Mouse (Mus musculus) limb, embryonic 12.5 days (tissue): ENCODE results near the gene Rab25. TPM values are rescaled to one million over a fixed set of nuclear protein-coding genes. Genes with fewer than 3 reads are reported as not detected.

Experiments used
- ATAC-seq: fragments of 200-750 bp; cut with Nextera tagmentation; 2 replicates; pipeline ENCODE4 v1.8.0; 2017; ENCODE audit warnings: low read depth, moderate TSS enrichment; ENCODE audit not compliant: insufficient number of reproducible peaks, insufficient read depth, low FRiP score, low TSS enrichment
- H3K27ac ChIP-seq: fragments of 300-500 bp; sonication (generic); 2 replicates; pipeline ENCODE4 v1.5.1; 2016; ENCODE audit warnings: mild to moderate bottlenecking, moderate library complexity
- H3K27me3 ChIP-seq: fragments of 300-500 bp; sonication (generic); 2 replicates; pipeline ENCODE4 v1.6.1; 2016; ENCODE audit warnings: mild to moderate bottlenecking, moderate library complexity
- H3K36me3 ChIP-seq: fragments of 300-500 bp; sonication (generic); 2 replicates; pipeline ENCODE4 v1.6.1; 2016; ENCODE audit warnings: mild to moderate bottlenecking, moderate library complexity
- H3K4me1 ChIP-seq: fragments of 300-500 bp; sonication (generic); replicated peaks from 2 replicates; pipeline ENCODE4 v1.6.1; 2016
- H3K4me2 ChIP-seq: fragments of 300-500 bp; sonication (generic); 2 replicates; pipeline ENCODE4 v1.6.1; 2016; ENCODE audit warnings: mild to moderate bottlenecking, moderate library complexity
- H3K4me3 ChIP-seq: fragments of 300-500 bp; sonication (generic); replicated peaks from 2 replicates; pipeline ENCODE4 v1.5.1; 2016; ENCODE audit warnings: mild to moderate bottlenecking
- H3K9ac ChIP-seq: fragments of 300-500 bp; sonication (generic); replicated peaks from 2 replicates; pipeline ENCODE4 v1.6.1; 2016; ENCODE audit warnings: mild to moderate bottlenecking, moderate library complexity
- H3K9me3 ChIP-seq: fragments of 300-500 bp; sonication (generic); 2 replicates; pipeline ENCODE4 v1.6.1; 2016; ENCODE audit warnings: mild to moderate bottlenecking, moderate library complexity
- WGBS: fragments of 180-500 bp; shearing (Covaris S2); methylation state at CpG from one replicate; pipeline ENCODE4 v1.1.7; 2016; 5-methylcytosine and 5-hydroxymethylcytosine counted together
- polyA plus RNA-seq: library from polyadenylated mRNA; unstranded; fragments of >200 nt; fragmentation: Nextera tagmentation; extraction: Ambion mirVana; gene quantifications from 2 replicates; pipeline ENCODE4 v1.2.1, GENCODE M21; 2016

Gene Rab25
- polyA plus RNA-seq, 1 experiment from 2014 or later = 2.6 TPM

DNA sequence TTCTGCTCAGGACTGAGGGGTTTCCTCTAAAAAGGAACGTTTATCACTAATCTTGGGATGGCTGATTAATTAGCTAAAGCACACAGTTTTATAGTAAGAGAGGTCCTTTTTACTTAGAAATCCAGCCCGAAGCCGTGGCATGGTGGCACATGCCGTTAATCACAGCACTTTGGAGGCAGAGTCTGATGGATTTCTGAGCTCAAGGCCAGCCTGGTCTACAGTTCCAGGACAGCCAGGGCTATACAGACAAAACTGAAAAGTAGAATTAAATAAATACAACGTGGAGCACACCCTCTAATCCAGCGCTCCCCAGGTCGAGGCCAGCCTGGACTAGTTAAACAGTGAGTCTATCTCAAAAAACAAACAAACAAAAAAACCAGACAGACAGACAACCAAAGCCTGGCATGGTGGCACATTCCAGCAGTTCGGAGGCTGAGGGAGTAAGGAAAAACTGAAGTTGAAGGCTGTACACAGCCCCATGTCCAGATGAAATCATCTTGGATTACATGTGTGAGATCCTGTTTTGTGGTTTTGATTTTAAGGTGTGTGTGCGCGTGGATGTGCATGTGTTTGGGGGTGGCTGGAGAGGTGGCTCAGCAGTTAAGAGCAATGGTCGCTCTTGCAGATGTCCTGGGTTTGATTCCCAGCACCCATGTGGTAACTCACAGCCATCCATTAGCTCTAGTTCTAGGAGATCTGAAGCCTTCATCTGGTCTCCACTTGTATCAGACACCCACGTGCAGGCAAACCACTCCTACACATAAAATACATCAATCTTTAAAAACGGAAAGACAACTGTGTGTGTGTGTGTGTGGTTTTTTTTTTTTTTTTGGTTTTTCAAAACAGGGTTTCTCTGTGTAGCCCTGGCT, 37.4 kb downstream of the Rab25 start:
- Histone ChIP-seq H3K27ac (peak overlapping the region; percentile 97), H3K9me3 (no peaks in the 10 kb centered on the region), H3K4me1 (peaks cover 64% of the 10 kb centered on the region), H3K4me2 (peak overlapping the region; percentile 61), H3K4me3 (peak overlapping the region; percentile 37), H3K27me3 (no peaks in the 10 kb centered on the region), H3K9ac (peak overlapping the region; percentile 59; the same call in 1 of the 2 replicates), H3K36me3 (no peaks in the 10 kb centered on the region)
- 52% methylated on average over 13 of the region's 13 CpGs for WGBS
- ATAC-seq = no peak

- H3K27ac ChIP-seq = peak within 1 kb of the TSS; percentile 97
- H3K9ac ChIP-seq = peak within 1 kb of the TSS; percentile 59
- H3K4me3 ChIP-seq = peak within 1 kb of the TSS; percentile 37
- peak within 1 kb of the TSS; percentile 61 for H3K4me2 ChIP-seq
- no peaks in the 10 kb centered on the region for H3K36me3 ChIP-seq
- peaks cover 72% of the 10 kb centered on the region for H3K4me1 ChIP-seq
- peak; percentile 94 for ATAC-seq
- no peaks in the 10 kb centered on the region for H3K27me3 ChIP-seq
- under 1% methylated on average over 31 of the region's 31 CpGs for WGBS
- H3K9me3 ChIP-seq = no peaks in the 10 kb centered on the region
These were observed 38.2 kb downstream of the Rab25 start, which contains the start of gene Lmna for GRCm38 (mm10) chr3:88509692-88510420. Gene Lmna, minus strand, starts transcription at chr3:88509956.

DNA sequence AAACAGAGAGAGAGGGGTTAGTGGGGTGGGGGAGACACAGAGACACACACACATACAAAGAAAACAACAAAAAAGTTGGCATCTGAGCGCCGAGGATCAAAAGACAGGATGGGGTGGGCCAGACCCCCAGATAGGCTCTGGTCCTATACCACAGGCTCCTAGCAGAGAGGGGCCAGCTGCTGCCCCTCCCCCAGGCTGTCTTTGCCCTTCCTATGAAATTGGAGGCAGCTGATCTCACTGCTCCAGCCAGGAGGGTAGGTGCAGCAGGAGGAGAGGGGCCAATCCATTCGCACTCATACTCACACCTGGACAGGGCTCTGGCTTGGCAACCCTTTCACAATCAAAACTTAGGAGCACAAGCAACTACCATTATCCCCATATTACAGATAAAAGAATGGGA, 38.9 kb downstream of the Rab25 start:
- H3K4me2 ChIP-seq = peak overlapping the region; percentile 61
- H3K36me3 ChIP-seq = no peaks in the 10 kb centered on the region
- 59% methylated on average over 3 of the region's 3 CpGs for WGBS
- H3K9me3 ChIP-seq = no peaks in the 10 kb centered on the region
- H3K27me3 ChIP-seq = no peaks in the 10 kb centered on the region
- peaks cover 73% of the 10 kb centered on the region for H3K4me1 ChIP-seq
- H3K9ac ChIP-seq = peak overlapping the region; percentile 59; the same call in 1 of the 2 replicates
- no peak for ATAC-seq
- peak overlapping the region; percentile 97 for H3K27ac ChIP-seq
- peak overlapping the region; percentile 37 for H3K4me3 ChIP-seq

DNA sequence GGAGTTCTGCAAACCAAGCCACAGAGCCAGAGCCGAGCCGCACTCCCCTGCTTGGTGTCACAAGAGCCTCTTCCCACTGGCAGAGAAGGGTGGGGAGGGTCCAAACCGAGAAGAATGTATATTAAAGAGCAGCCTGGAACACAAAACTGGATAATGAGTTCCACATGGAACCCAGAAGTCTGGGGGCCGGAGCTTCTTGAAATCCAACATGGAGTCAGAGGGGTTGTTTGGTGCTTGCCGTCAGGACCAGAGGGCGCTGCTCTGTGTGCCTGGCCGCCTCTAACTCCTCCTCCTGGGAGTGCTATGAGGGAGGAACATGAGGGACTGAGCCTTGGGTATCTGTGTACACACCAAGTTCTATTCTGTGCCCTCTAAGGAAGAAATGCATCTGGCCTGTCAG, 42.3 kb downstream of the Rab25 start:
- no peaks in the 10 kb centered on the region for H3K9me3 ChIP-seq
- H3K27ac ChIP-seq = peak overlapping the region; percentile 78
- no peak for ATAC-seq
- no peak overlapping the region for H3K4me2 ChIP-seq
- no peaks in the 10 kb centered on the region for H3K36me3 ChIP-seq
- peaks cover 15% of the 10 kb centered on the region for H3K27me3 ChIP-seq
- H3K4me1 ChIP-seq = peaks cover 65% of the 10 kb centered on the region
- no peak overlapping the region for H3K9ac ChIP-seq
- 18% methylated on average over 7 of the region's 7 CpGs for WGBS
- no peak overlapping the region for H3K4me3 ChIP-seq

- Histone ChIP-seq H3K9me3 (no peaks in the 10 kb centered on the region), H3K9ac (no peak overlapping the region), H3K4me3 (no peak overlapping the region), H3K27ac (peak overlapping the region; percentile 78), H3K4me1 (peaks cover 58% of the 10 kb centered on the region), H3K36me3 (no peaks in the 10 kb centered on the region), H3K27me3 (peaks cover 17% of the 10 kb centered on the region), H3K4me2 (no peak overlapping the region)
- WGBS = 65% methylated on average over 6 of the region's 6 CpGs
- no peak for ATAC-seq
These were observed 43.0 kb downstream of the Rab25 start for GRCm38 (mm10) chr3:88505081-88505480.

GRCm38 (mm10) chr3:88503881-88504746, 44.0 kb downstream of the Rab25 start:
- Histone ChIP-seq H3K9ac (no peak overlapping the region), H3K4me1 (peaks cover 49% of the 10 kb centered on the region), H3K27ac (peak overlapping the region; percentile 85), H3K4me3 (no peak overlapping the region), H3K4me2 (peak overlapping the region; percentile 100; the same call in 1 of the 2 replicates), H3K36me3 (no peaks in the 10 kb centered on the region), H3K9me3 (no peaks in the 10 kb centered on the region), H3K27me3 (peaks cover 17% of the 10 kb centered on the region)
- no peak for ATAC-seq
- WGBS = 33% methylated on average over 8 of the region's 8 CpGs

DNA sequence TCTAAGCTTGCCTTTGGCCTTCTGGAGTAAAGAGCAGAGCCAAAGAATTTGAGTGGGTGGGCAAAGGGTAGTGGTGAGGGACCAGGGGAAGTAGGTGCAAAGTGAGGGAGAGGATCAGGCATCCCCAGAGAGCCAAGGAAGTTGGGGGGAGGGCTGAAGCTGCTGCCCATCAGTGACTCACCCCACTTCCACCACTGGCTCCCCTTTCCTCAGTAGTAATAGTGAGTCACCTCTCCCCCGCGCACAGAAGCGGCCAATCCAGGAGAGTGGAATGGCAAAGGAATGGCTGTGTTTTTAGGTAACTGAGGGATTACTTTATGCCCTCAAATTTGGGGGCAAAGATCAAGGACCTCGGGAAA, 44.6 kb downstream of the Rab25 start:
- H3K4me3 ChIP-seq = peak overlapping the region; percentile 68
- H3K4me2 ChIP-seq = peak overlapping the region; percentile 100
- WGBS = 14% methylated on average over 4 of the region's 4 CpGs

DNA sequence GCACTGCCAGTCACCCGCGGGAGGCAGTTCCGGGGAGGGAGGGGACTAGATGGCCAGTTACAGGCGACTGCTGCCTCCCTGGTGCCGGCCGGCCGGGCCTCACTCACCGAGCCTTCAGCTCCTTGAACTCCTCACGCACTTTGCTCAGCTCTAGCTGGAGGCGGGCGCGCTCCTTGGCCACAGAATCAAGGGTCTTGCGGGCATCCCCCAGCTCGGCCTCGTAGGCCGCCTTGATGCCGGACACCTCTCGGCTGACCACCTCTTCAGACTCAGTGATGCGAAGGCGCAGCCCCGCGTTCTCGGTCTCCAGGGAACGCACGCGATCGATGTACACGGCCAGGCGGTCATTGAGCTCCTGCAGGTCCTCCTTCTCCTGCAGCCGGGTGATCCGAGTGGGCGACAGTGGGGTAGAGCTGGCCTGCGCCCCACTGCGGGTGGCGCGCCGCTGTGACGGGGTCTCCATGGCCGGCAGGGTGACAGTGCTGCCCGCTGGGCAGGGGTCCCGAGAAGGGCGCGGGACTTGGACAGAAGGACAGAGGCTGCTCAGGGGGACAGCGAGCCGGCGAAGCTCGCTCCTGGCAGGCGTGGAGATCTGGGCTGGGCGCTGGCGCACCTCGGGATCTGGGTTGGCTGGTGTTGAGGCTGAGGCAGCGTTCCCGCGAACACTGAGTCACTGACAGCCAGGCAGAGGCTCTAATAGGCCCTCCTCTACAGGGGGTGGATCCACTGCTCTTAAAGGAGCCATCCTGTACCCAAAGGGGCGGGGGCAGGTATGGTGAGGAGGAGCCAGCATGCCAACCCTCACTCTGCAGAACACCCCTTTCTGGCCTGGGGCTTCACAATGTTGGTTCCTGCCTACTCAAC, 45.2 kb downstream of the Rab25 start:
- Histone ChIP-seq H3K4me2 (peak overlapping the region; percentile 100), H3K4me3 (peak overlapping the region; percentile 68), H3K27ac (peak overlapping the region; percentile 85), H3K36me3 (no peaks in the 10 kb centered on the region), H3K27me3 (peaks cover 17% of the 10 kb centered on the region), H3K4me1 (peaks cover 48% of the 10 kb centered on the region), H3K9me3 (no peaks in the 10 kb centered on the region), H3K9ac (peak overlapping the region; percentile 84)
- WGBS = under 1% methylated on average over 55 of the region's 55 CpGs
- ATAC-seq = peak; percentile 74

More for the DNA sequence above, 44.6 kb downstream of the Rab25 start:
- ATAC-seq = peak; percentile 30
- no peaks in the 10 kb centered on the region for H3K36me3 ChIP-seq
- peaks cover 17% of the 10 kb centered on the region for H3K27me3 ChIP-seq
- peaks cover 48% of the 10 kb centered on the region for H3K4me1 ChIP-seq
- no peaks in the 10 kb centered on the region for H3K9me3 ChIP-seq
- peak overlapping the region; percentile 85 for H3K27ac ChIP-seq
- no peak overlapping the region for H3K9ac ChIP-seq

DNA sequence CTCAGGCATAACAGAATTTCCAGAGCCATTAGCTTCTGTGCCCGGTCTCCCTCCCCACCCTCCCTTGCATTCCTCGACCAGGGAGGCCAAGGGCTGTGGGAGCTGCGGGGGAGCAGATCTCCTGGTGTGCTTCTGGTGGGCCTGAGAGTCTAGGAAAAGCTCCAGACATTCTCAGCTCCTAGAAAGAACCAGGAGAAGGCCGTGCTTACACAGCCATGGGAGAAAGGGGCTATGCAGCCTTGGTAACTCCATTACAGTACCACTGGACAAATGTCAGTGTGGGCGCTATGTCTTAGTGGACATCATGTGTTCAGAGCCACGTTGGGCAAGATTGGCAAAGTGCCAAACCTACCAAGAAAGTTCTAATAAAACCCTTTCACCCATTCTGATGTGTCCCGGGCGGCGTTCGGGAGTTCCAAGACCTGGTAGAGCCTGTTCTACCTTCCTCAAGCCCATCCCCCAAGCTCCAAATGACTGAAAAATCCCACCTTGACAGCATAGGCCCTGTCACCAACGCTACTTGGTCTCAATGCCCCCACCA, 46.0 kb downstream of the Rab25 start:
- WGBS = 12% methylated on average over 11 of the region's 11 CpGs
- H3K27ac ChIP-seq = 0 out of 2 replicates have a peak overlapping the region, but pooled peaks have one; percentile 0
- peak overlapping the region; percentile 68 for H3K4me3 ChIP-seq
- peak overlapping the region; percentile 84 for H3K9ac ChIP-seq
- H3K36me3 ChIP-seq = no peaks in the 10 kb centered on the region
- H3K9me3 ChIP-seq = no peaks in the 10 kb centered on the region
- H3K27me3 ChIP-seq = peaks cover 17% of the 10 kb centered on the region
- peak overlapping the region; percentile 100 for H3K4me2 ChIP-seq
- H3K4me1 ChIP-seq = peaks cover 48% of the 10 kb centered on the region
- no peak for ATAC-seq
